ENCODE assay signal across 19 mouse cellular contexts in the genomic region with DNA sequence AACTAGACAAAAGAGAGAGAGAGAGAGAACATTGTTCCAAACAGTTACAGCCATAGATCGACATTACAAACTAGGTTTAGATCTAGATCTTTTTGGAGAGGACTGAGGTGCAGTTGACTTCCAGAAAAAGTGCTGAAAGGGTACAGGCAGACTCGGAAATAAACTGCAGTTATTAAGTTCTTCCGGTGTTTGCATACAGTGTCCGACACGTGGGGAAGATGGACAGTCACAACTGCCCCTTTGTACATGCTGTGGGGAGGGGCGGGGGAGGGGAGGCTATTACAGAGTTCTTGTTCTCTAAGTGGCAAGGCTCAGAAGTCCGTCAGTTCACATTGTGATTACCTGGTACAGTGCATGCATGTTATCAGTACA.
DNase-seq lines count a peak whose midpoint lies in the region; ATAC-seq and TF ChIP-seq lines count a peak whose summit lies in the region.
"Had no signal": no experiment of that assay in that cellular context is flagged by ENCODE, and none has a peak within 500 bp of the region (broad histone marks: within the 10 kb centered on the region; RNA-seq: fewer than 3 reads in every experiment).

No protein-coding gene starts in this region.

- no peak overlapping the region for H3K9ac ChIP-seq in kidney, postnatal 0 days (ENCODE audit: low read depth, low read length)
- no peak overlapping the region for H3K9ac ChIP-seq in midbrain, embryonic 11.5 days (ENCODE audit: low read length)
- H3K9ac ChIP-seq in midbrain, embryonic 15.5 days: no peak overlapping the region
- H3K9ac ChIP-seq in intestine, postnatal 0 days (ENCODE audit: low read depth, low read length): no peak overlapping the region
- H3K9ac ChIP-seq in stomach, postnatal 0 days (ENCODE audit: low read length): no peak overlapping the region
- H3K9ac ChIP-seq: forebrain, embryonic 12.5 days; liver, embryonic 13.5 days had no signal

- H3K27ac ChIP-seq in kidney, postnatal 0 days: no peak overlapping the region; the same call in 1 of the 2 replicates
- H3K27ac ChIP-seq in midbrain, embryonic 11.5 days (ENCODE audit: low read depth, low read length): no peak overlapping the region
- H3K27ac ChIP-seq in midbrain, embryonic 15.5 days: no peak overlapping the region
- peak overlapping the region; percentile 5; the same call in 1 of the 2 replicates for H3K27ac ChIP-seq in intestine, postnatal 0 days (ENCODE audit: low read depth, low read length)
- H3K27ac ChIP-seq in stomach, postnatal 0 days (replicated peaks): no peak overlapping the region
- H3K27ac ChIP-seq: forebrain, embryonic 12.5 days; heart, adult 2 months; hindbrain, embryonic 10.5 days; liver, embryonic 13.5 days had no signal

- ATAC-seq in kidney, postnatal 0 days (replicated peaks; ENCODE audit: low FRiP score, low read depth): no peak
- no peak for ATAC-seq in midbrain, embryonic 11.5 days (ENCODE audit: low FRiP score)
- ATAC-seq in midbrain, embryonic 15.5 days (replicated peaks): no peak
- no peak for ATAC-seq in intestine, postnatal 0 days
- no peak for ATAC-seq in stomach, postnatal 0 days (ENCODE audit: low FRiP score, low TSS enrichment)

- DNase-seq in kidney, postnatal 0 days (ENCODE audit: low spot score): no peak
- no peak for DNase-seq in kidney, adult 8-10 months
- peak; percentile 61 for DNase-seq in midbrain, embryonic 11.5 days (ENCODE audit: low spot score, missing footprints)
- DNase-seq in stomach, postnatal 0 days (ENCODE audit: low spot score): no peak
- DNase-seq in spleen, postnatal 36 days (ENCODE audit: low spot score in 2 of 2): no peak
- DNase-seq: adrenal gland, postnatal 10 days; cerebellum, adult 9-10 months; gastrocnemius, postnatal 10 days; heart, adult 2 months; kidney, postnatal 36 days; liver, embryonic 13.5 days; right cerebral cortex, postnatal 14 days; spleen, adult 18-20 months had no signal

- no peaks in the 10 kb centered on the region for H3K27me3 ChIP-seq in kidney, postnatal 0 days (ENCODE audit: insufficient read depth, low read length)
- H3K27me3 ChIP-seq in midbrain, embryonic 11.5 days (ENCODE audit: control insufficient read depth, insufficient read depth, low read length): no peaks in the 10 kb centered on the region
- no peaks in the 10 kb centered on the region for H3K27me3 ChIP-seq in midbrain, embryonic 15.5 days (replicated peaks)
- no peaks in the 10 kb centered on the region for H3K27me3 ChIP-seq in intestine, postnatal 0 days (replicated peaks; ENCODE audit: control insufficient read depth, insufficient read depth, low read length)
- no peaks in the 10 kb centered on the region for H3K27me3 ChIP-seq in stomach, postnatal 0 days (ENCODE audit: control insufficient read depth, insufficient read depth, low read length)
- H3K27me3 ChIP-seq: forebrain, embryonic 12.5 days; liver, embryonic 13.5 days had no signal

- no peaks in the 10 kb centered on the region for H3K36me3 ChIP-seq in kidney, postnatal 0 days (ENCODE audit: insufficient read depth, low read length)
- H3K36me3 ChIP-seq in midbrain, embryonic 11.5 days (ENCODE audit: control insufficient read depth, insufficient read depth, low read length): 0 out of 2 replicates have a peak, but pooled peaks cover 3% of the 10 kb centered on the region
- peaks cover 20% of the 10 kb centered on the region for H3K36me3 ChIP-seq in midbrain, embryonic 15.5 days (replicated peaks)
- peaks cover 3% of the 10 kb centered on the region; the same call in 1 of the 2 replicates for H3K36me3 ChIP-seq in intestine, postnatal 0 days (ENCODE audit: control insufficient read depth, insufficient read depth)
- H3K36me3 ChIP-seq in stomach, postnatal 0 days (ENCODE audit: control insufficient read depth, insufficient read depth, low read length): no peaks in the 10 kb centered on the region
- H3K36me3 ChIP-seq: liver, embryonic 13.5 days had no signal

- 62% methylated on average over 7 of the region's 7 CpGs for WGBS in kidney, postnatal 0 days
- WGBS in midbrain, embryonic 11.5 days: 87% methylated on average over 7 of the region's 7 CpGs
- WGBS in midbrain, embryonic 15.5 days: 81% methylated on average over 7 of the region's 7 CpGs
- WGBS in intestine, postnatal 0 days: 53% methylated on average over 7 of the region's 7 CpGs
- WGBS in stomach, postnatal 0 days: 43% methylated on average over 7 of the region's 7 CpGs

- peak overlapping the region; percentile 38 for H3K4me2 ChIP-seq in kidney, postnatal 0 days (ENCODE audit: low read length)
- H3K4me2 ChIP-seq in midbrain, embryonic 11.5 days: no peak overlapping the region
- H3K4me2 ChIP-seq in midbrain, embryonic 15.5 days: no peak overlapping the region
- H3K4me2 ChIP-seq in intestine, postnatal 0 days (replicated peaks; ENCODE audit: low read depth): peak overlapping the region; percentile 45; the same call in 1 of the 2 replicates
- peak overlapping the region; percentile 29; the same call in 1 of the 2 replicates for H3K4me2 ChIP-seq in stomach, postnatal 0 days (replicated peaks; ENCODE audit: low read depth)
- H3K4me2 ChIP-seq: forebrain, embryonic 12.5 days; liver, embryonic 13.5 days had no signal

- H3K9me3 ChIP-seq in kidney, postnatal 0 days (replicated peaks; ENCODE audit: low read length): no peaks in the 10 kb centered on the region
- no peaks in the 10 kb centered on the region for H3K9me3 ChIP-seq in midbrain, embryonic 11.5 days (ENCODE audit: control insufficient read depth, low read length)
- H3K9me3 ChIP-seq in midbrain, embryonic 15.5 days: no peaks in the 10 kb centered on the region
- no peaks in the 10 kb centered on the region for H3K9me3 ChIP-seq in intestine, postnatal 0 days (ENCODE audit: control insufficient read depth)
- no peaks in the 10 kb centered on the region for H3K9me3 ChIP-seq in stomach, postnatal 0 days (ENCODE audit: control insufficient read depth, low read length)
- H3K9me3 ChIP-seq: forebrain, embryonic 12.5 days; liver, embryonic 13.5 days had no signal

- TF ChIP-seq EP300 in stomach, postnatal 0 days (optimal IDR thresholded peaks at IDR 0.05): no peak

- no peak overlapping the region for H3K4me3 ChIP-seq in kidney, postnatal 0 days (replicated peaks; ENCODE audit: low read depth, low read length)
- H3K4me3 ChIP-seq in midbrain, embryonic 11.5 days (ENCODE audit: low read depth, low read length): no peak overlapping the region
- H3K4me3 ChIP-seq in midbrain, embryonic 15.5 days: no peak overlapping the region
- peak overlapping the region; percentile 0; the same call in 1 of the 2 replicates for H3K4me3 ChIP-seq in intestine, postnatal 0 days (ENCODE audit: low read depth, low read length)
- H3K4me3 ChIP-seq in stomach, postnatal 0 days (ENCODE audit: low read depth, low read length): no peak overlapping the region
- H3K4me3 ChIP-seq: forebrain, embryonic 12.5 days; heart, adult 2 months; hindbrain, embryonic 10.5 days; left cerebral cortex, adult 2 months; liver, embryonic 13.5 days; megakaryocyte, embryonic 14.5 days had no signal

- no peaks in the 10 kb centered on the region for H3K4me1 ChIP-seq in kidney, postnatal 0 days (replicated peaks; ENCODE audit: insufficient read depth, low read length)
- no peaks in the 10 kb centered on the region for H3K4me1 ChIP-seq in midbrain, embryonic 11.5 days (ENCODE audit: control insufficient read depth, insufficient read depth, low read length)
- no peaks in the 10 kb centered on the region for H3K4me1 ChIP-seq in midbrain, embryonic 15.5 days
- no peaks in the 10 kb centered on the region for H3K4me1 ChIP-seq in intestine, postnatal 0 days (replicated peaks; ENCODE audit: control insufficient read depth, insufficient read depth, low read length)
- no peaks in the 10 kb centered on the region for H3K4me1 ChIP-seq in stomach, postnatal 0 days (replicated peaks; ENCODE audit: control insufficient read depth, insufficient read depth)
- H3K4me1 ChIP-seq: forebrain, embryonic 12.5 days; liver, embryonic 13.5 days had no signal

- TF ChIP-seq CTCF in kidney, postnatal 0 days (IDR thresholded peaks at IDR 0.05; ENCODE audit: low read depth): no peak
- no peak for TF ChIP-seq CTCF in intestine, postnatal 0 days (IDR thresholded peaks at IDR 0.05; ENCODE audit: low read depth)
- TF ChIP-seq CTCF in stomach, postnatal 0 days (IDR thresholded peaks at IDR 0.05; ENCODE audit: low read depth): no peak

Comparison
In these comparisons a context has a peak if more than half of its experiments do, and no peak if none do; other contexts are left out.
1. H3K4me2 ChIP-seq: peak in kidney, postnatal 0 days (single experiment), intestine, postnatal 0 days (single experiment) and stomach, postnatal 0 days (single experiment); none in midbrain, embryonic 11.5 days (single experiment) and midbrain, embryonic 15.5 days (single experiment).